Mouse (Mus musculus): ENCODE results near the gene Asb16.

The Asb16 gene

DNA sequence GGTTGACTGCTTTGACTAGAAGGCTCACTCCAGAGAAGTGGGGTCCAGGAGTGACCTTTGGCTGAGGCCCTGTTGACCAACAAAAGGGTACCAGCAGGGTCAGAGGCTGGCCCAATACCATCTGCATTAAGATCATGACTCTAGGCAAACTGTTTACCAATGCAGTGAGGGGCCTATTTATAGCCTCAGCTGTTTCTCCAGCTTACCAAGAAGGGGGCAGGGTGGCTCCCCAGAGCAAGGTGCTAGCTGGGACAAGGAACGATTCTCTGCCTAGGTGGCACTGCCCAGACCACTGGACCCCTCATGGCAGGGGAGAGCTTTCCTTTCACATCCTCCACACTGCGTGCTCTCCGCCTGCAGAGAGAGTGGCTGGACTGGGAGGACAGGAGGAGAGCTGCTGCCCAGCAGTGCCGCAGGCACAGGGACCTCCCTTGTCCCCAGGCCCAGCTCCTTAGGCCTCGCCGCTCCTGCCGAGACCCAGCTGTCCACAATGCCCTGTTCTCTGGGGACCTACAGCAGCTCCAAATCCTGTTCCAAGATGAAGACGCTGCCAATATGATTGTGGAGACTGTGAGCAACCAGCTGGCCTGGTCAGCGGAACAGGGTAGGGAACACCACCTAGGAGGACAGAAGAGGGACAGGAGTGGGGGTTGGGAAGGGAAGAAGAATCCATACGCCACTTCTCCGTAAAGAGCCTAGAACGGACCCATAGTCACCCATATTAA, at the start of gene Asb16:
TSS of gene Asb16 (plus strand) at position 224 of the 725 bp plus-strand sequence.
- DNase-seq, result no peak

DNA sequence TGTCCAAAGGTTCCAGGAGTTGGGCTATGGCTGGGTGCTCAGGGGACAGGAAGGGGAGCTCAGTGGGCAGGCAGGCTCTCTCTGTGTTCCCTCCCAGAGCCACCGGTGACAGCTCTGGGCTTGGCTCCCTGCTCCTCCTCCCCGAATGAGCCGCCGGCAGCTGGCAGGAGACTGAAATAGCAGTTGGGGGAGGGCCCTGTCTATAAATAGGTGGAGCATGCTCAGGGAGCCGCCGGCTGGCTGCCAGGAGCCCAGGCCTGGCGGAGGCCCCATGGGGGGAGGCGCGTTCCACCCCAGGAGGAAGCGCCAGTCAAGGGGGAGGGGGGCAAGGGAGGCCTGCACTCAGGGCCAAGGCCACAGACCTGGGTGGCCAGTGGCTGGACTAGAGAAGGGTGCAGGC, 49.8 kb upstream of the Asb16 start:
- peak; percentile 93 for DNase-seq

DNA sequence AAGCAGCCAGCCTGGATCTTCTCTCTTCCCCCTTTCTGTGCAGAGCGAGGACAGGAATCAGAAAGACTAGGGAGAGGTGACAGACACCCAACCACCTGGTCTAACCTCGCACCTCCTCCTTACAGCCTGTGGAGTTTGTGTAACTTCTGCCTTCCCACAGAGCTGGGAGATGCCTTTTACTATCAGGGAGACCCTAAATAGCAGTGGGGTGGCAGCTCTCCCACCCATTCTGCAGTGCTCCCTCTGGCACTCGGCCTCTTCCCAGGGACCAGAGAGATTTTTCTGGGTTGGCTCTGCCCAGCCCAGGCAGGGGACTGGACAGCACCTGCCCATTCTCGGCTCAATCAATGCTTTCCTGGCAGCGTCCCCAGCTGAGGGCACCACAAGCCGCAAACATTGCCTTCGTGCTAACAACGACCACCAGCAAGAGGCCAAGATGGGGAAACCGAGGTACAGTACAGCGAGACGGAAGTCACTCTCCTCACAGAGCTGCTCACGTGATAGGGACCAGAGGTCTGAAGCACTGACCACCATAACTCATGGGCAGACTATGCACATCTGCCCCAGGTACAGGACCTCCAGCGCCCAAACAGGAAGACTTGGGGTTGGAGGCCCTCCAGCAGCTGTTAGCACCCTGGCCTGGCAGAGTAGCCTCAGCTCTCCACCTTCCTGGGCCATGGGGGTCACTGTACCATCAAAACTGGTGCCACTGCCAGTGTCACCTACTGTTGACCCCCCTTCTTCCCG, 49.1 kb upstream of the Asb16 start:
- DNase-seq, result peak; percentile 31

DNA sequence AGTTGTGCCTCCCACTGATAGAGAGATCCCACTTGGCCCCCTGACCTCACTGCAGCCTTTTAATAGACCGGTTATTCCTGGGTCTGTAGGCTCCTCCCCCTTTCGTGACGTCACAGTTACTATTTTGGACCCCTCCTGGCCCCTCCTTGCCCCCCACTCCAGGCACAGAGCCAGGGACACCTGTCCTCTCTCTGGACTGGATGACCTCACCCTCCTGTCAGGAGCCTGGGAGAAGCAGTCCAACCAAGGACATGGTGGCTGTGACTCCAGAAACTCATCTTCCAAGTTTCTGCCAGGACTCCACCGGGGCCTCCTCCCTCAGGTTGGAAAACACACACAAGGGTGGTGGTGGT, 48.6 kb upstream of the Asb16 start:
- DNase-seq, result peak; percentile 35

- peak; percentile 2 for DNase-seq
Observed at GRCm38 (mm10) chr11:102220451-102220850, 48.1 kb upstream of the Asb16 start.

GRCm38 (mm10) chr11:102221243-102221953, 47.1 kb upstream of the Asb16 start:
- no peak for DNase-seq

- no peak for DNase-seq
Observed at GRCm38 (mm10) chr11:102221954-102222351, 46.6 kb upstream of the Asb16 start.

GRCm38 (mm10) chr11:102223166-102223565, 45.4 kb upstream of the Asb16 start:
- DNase-seq, result peak; percentile 62

- no peak for DNase-seq
Observed at GRCm38 (mm10) chr11:102224686-102225085, 43.9 kb upstream of the Asb16 start.

GRCm38 (mm10) chr11:102225221-102225620, 43.3 kb upstream of the Asb16 start:
- DNase-seq, result no peak

DNA sequence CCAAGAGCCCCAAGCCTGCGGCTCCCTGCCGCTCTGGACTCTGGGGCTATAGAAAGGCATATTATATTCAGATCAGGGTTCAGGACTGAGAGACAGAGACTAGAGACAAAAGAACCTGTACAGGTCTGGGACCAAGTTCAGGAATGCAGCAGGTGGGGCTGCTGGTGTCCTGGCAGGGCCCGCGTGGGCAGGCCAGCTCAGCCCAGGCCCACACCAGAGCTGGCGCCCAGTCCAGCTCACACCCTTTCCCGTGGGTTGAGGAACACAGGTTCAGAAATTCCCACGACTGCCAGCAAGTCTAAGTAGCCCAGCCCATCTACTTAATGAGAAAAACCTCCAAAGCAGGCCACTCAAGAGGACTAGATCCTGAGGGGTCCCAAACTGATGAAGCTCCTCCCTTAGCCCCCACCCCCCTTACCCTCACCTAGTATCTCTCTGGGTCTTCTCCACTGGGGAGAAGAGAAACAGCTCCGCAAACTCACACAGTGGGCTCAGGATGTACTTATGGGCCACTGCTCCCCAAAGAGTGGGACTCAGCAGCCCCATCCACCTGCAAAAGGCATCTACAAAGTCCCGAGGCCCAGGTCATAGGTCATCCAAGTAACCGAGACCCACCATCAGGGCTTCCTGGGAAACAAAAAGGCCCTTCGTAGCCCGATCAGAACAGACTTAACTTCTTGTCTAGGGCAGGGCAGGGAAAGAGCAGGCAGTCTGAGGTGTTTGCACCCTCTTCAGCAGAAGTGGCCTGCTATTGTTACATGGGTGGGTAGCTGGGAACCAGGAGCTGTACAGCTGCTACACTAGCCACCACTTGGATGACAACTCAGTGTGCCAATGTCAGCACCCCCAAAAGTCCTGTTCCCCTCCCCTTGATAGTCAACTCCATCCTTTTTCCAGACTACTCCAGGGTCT, 42.2 kb upstream of the Asb16 start:
- no peak for DNase-seq

- DNase-seq, result no peak
Observed at GRCm38 (mm10) chr11:102227270-102228190, 41.0 kb upstream of the Asb16 start.

- DNase-seq, result no peak
Observed at GRCm38 (mm10) chr11:102228191-102228545, 40.4 kb upstream of the Asb16 start.

GRCm38 (mm10) chr11:102228646-102229268, 39.8 kb upstream of the Asb16 start:
- no peak for DNase-seq

- peak; percentile 38 for DNase-seq
Observed at GRCm38 (mm10) chr11:102229331-102229953, 39.1 kb upstream of the Asb16 start.

DNA sequence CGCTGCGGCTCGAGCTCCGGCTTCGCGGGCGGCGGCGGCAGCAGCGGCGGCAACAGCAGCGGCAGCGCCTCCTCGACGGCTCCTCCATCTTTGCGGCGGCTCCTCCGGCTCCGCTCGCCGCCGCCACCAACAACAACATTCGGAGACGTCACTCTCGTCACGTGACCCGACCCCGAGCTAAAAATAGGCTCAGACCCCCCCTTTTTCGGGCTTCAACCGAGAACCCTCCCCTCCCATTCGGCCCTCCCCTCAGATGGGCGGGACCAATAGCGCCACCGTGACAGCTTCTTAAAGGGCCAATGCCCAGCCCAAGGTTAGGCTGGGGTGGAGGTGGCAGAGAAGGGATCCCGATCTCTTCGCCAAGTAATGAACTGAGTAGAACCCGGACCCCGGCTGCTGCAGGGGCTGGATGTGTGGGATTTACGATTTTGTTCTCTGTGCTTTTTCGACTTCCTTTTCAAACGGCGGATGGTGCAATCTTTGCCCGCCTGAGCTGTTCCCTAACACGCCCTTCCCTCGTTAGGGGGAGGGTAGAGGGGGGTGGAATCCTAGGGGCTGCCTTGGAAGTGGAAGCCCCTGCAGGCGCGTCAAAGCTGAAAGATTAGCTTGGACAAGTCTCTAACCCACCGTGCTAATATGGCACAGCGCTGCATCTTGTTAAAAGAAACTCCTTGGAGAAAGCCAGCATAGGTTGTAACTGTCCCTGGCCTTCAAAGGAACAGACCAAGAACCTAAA, 38.4 kb upstream of the Asb16 start, which contains the start of gene Hdac5:
TSS of gene Hdac5 (minus strand) at position 161 of the 736 bp plus-strand sequence.
- peak; percentile 95 for DNase-seq

DNA sequence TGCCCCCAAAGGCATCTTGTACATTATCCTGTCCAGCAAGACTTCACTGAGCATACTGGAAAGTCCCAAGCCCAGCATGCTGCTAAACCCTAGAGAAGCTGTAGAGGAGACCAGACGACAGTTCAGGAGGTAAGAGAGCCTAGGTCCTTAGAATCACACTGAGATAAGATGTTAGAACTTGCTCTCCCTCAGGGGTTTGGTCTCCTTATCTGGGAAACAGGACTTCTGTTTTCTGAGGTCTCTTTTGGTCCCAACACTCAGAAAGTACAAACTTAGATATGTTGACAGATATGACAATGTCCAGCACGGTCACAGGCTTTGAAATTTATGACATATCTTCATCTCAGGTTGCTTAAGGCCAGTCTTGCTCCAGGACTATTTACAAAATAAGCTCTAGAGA, 32.5 kb upstream of the Asb16 start:
- no peak for DNase-seq

GRCm38 (mm10) chr11:102240636-102241035, 27.9 kb upstream of the Asb16 start:
- DNase-seq, result no peak

DNA sequence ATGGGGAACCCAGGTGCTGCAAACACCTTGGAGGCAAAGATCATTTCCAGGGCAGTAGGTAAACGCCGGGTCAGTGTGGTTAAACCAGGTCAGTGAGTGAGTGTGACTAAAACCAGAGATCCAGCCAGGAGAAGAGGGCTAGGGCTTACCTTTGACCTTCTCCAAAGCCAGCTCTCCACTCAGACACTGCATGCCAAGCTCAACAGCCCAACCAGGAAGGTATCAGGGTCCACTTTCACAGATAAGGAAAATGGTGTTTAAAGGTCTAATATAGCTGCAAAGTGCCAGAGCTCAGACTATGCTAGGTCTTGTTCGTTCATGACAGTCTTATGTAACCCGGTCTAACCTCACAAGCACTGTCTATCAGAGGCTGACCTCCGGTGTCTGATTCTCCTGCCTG, 27.3 kb upstream of the Asb16 start:
- no peak for DNase-seq

GRCm38 (mm10) chr11:102241874-102242273, 26.7 kb upstream of the Asb16 start:
- DNase-seq, result no peak

Data from right cerebral cortex, postnatal 4 days (tissue).